Mouse (Mus musculus): ENCODE results near the gene Pex16.

Gene Pex16

DNA sequence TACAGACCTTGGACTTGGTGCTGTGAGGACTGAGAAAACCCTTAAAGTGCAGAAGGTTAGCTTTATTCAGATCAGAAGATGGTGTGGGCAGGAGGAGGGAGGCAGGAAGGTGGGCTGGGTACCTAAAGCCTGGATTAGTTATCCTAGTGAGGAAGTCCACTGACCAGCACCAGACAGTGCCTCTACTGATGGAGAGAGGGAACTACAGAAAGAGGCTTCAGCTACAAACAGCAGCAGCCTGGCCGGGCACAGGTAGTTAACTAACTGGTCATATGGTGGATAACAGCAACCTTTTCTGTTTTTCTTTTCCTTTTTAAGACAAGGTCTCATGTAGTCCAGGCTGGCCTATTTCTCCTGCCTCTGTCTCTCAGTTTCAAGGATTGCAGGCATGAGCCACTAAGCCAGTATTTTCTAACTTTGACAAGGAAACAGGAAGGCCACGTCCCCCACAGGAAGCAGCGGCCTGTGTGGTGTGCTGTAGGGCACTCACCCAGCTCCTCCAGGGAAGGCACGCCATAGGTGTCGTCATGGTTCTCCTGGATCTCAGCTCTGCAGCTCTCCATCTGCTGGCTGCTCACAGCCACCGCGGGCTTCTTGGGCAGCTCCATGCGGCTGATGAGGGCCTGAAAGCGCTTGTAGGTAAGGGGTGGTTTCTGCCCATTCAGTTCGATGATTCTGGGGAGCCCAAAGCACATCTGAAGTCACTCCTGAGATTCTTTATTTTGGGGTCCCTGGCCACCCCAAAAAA lies 48.1 kb downstream of the Pex16 start:
- no peak for DNase-seq (ENCODE audit: low spot score in 2 of 2)

DNA sequence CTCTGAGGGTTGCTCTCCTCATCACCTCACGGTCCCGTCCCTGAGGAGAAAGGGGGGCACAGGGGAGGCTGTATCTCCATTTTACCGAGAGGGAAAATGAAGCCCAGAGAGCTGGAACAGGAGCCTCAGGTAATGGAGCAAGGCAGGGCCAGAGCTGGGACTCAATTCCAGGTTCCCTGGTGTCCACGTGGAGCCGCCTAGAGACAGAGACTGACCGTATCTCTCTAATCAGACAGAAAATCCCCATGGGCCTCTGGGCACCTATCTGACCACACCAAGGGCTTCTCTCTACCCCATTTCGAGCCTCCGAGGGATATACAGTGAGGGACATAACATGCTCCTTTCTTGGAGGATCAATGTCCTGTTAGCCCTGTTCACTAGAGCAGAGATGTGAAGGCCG lies 48.7 kb downstream of the Pex16 start:
- DNase-seq (ENCODE audit: low spot score in 2 of 2), result no peak

DNA sequence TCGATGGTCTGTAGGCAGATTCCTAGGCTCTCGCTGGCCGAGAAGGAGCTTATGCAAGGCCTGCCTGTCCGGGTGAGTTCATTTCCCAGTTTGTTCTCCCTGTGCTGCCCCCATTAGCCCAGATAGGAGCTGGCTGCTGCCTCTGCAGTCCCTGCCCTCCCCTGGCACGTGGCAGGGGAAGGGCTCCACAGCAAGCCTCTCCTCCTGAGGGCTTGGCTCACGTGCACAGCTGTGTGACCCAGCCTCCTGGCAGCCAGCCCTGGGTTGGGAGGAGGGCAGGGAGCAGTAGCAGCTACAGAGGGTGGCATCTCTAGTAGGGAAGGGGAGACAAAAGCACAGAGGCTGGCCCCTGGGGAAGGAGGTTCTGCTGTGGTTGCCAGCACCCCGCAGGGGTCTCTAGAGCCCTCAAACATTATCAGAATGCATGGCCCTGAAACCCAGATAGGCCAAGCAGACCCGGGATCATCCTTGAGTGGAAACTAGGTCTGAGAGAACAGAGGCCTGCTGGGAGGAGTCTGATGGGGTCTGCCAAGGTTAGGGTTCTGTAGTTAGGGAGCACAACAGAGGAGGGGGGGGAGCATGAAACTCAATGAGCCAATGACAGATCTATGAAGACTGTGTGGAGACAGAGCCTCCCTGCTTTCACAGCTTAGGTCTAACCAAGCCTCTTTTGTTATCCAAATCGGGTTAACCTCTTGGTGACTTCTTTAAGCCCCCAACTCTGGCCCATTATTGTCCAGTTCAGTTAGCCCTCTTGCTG lies 49.4 kb downstream of the Pex16 start:
- peak; percentile 85 to 86 for DNase-seq (ENCODE audit: low spot score in 2 of 2)

DNA sequence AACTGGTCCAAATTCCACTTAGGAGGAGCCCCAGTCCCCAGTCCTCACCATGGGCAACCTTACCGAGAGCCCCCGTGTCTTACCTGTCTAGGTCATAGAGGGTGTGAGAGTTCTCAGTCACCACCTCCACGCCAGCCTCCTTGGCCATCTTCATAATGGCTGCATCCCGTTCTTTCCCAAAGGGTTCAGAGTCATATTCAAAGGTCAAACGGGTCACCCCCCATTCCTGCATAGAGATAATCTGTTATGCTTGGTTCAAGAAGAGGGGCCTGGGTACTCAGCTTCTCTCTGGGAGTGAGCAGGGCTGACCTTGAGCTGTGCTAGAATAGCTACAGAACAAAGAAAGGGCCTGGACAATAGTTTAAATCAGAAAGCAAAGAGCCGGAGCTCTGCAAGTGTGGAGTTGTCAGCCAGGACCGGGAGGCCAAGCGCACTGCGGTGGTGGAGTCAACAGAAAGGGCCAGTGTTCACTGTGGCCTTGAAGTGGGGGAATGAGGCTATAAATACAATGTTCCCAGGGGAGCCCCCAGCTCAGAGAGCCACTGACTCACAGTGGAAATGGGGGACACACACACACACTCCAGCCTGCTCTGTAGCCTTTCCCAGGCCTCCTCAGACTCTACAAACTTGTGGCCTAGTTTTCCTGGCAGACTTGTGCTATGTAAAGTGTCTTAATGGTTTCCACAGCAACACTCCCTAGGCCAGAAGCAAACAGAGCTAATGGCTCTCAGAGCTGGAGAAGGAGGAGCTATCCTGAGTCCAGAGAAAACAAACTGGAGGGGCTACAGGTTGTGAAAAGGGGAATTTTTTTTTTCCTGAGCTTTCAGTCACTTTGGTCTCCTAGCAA lies 50.2 kb downstream of the Pex16 start:
- DNase-seq (ENCODE audit: low spot score in 2 of 2), result peak in 1 of 2 experiments; percentile 39

DNA sequence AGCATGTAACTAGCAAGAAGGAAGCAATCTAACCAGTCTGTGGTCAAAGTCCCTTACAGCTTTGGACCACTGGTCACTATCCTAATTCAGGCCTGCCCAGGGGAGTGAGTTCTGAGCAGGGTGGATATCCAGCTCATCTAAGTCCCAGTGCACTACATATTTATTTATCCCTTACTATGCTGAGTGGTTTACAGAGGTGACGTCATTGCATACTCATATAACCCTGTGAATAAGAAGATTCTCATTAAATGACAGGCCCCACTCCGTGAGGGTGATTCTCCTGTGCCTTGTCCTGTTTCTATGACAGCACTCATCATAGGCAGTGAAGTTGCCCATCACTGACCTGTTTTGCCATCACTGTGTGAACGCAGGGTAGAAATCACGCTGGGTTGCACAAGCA lies 50.9 kb downstream of the Pex16 start:
- DNase-seq (ENCODE audit: low spot score in 2 of 2), result no peak

DNA sequence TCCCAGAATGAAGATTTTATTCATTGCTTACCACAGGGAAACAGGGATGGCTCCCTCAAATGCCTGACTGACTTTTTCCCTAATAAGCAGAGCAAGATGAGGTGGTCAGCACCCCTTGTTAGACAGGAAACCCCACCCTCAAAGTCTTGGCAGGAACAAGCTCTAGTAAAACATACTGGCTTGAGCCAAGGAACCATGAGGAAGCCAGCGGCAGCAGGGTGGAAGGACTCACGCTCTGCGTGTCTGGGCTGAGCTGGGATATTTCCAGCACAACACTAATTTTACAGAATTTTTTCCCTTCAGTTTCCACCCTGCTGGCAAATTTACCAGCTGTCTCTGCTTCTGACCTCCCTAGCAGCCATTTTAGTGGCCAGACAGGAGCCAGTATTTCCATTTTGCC lies 52.0 kb downstream of the Pex16 start:
- no peak for DNase-seq (ENCODE audit: low spot score in 2 of 2)

DNA sequence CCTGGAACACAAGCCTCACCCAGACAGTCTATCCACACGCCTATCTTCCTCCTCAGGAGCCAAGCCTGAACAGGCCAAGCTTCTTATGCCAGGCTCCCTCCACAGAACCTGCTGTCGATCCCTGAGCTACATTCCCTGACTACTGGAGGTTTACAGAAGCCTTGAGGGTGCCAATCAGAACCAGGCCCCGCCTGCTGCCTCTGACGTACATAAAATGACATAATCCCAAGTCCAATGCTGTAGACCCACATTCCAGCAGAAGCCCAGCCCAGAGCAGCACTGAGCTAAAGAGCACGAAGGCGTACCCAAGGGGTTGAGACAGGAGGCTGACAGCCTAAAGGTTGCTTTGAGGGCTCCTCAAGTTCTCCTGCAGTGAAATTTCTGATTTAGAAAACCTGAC lies 53.4 kb downstream of the Pex16 start:
- DNase-seq (ENCODE audit: low spot score in 2 of 2), result peak; percentile 67 to 77

DNA sequence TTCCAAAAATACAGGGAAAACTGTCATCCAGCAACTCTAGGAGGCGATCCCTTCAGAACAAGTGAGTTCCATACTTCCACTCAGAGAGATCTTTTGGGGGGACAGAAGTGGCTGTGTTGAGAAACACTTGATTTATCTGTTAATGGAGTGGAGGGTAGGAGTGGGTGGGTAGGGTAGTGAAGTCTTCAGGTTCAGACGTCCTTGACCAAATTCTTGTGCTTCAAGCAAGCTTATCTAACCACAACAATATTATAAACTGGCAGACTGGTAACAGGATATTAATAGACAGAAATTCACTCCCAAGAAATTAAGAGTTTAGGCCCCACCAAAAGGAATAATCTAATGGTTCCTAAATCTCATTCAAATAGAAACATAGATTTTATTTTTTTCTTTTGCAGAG lies 55.6 kb downstream of the Pex16 start:
- no peak for DNase-seq (ENCODE audit: low spot score in 2 of 2)
